Mouse (Mus musculus): Measurements from ENCODE around the gene Sfxn4. TPM values are rescaled to one million over a fixed set of nuclear protein-coding genes. Genes with fewer than 3 reads are reported as not detected.

Gene Sfxn4
- total RNA-seq, 2 experiments from 2014 or later, result 6.5 to 7.7 TPM

Other genes with a start within 250 kb of the Sfxn4 start
- under 1 TPM; 0.11 to 0.29 TPM for gene Nanos1, start 105.5 kb downstream of the Sfxn4 start, total RNA-seq (2021)
- gene Eif3a, start 70.8 kb downstream of the Sfxn4 start, total RNA-seq (2021), result 100 to 1,000 TPM; 103 to 106 TPM
- gene Fam45a, start 49.9 kb downstream of the Sfxn4 start, total RNA-seq (2021), result 10 to 100 TPM; 15.5 to 17.6 TPM
- gene Prdx3, start 13.1 kb upstream of the Sfxn4 start, total RNA-seq (2021), result 100 to 1,000 TPM; 362 to 371 TPM
- 10 to 100 TPM; 20.6 to 25.6 TPM for gene Grk5, start 28.3 kb upstream of the Sfxn4 start, total RNA-seq (2021)